Mouse (Mus musculus): ENCODE measurements around the gene Dlgap5.

DNA sequence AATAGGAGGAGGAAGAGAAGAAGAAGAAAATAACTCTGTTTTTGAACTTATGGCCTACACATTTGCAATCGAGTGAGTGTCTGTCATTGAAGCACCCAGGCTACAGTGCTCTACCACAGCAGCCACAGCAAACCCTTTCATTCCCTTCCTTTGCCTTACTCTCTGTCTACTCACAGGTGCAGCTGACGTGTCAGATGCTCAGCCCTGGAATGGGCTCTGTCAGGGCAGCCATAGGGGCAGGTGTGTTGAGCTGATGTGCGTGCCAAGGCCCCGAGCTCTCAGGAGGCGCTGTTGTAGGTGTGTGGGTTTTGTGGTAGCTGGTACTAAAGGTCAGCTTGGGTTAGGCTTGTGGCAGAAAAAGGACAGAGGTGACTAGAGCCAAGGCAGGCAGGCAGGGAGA is 48.5 kb downstream of the Dlgap5 start:
- TF ChIP-seq CTCF (IDR thresholded peaks at IDR 0.05; ENCODE audit: control insufficient read depth, insufficient read depth, insufficient replicate concordance, low read depth, low read length) (no peak), POLR2A (IDR thresholded peaks at IDR 0.05; ENCODE audit: control insufficient read depth, low read depth, low read length) (no peak)
